ENCODE assay signal across 12 mouse cellular contexts in genomic region chr9:35098762-35099161, GRCm38 (mm10). TPM values are rescaled to one million over a fixed set of nuclear protein-coding genes. Genes with fewer than 3 reads are reported as not detected.
DNase-seq lines count a peak whose midpoint lies in the region; ATAC-seq lines count a peak whose summit lies in the region.
"Had no signal": no experiment of that assay in that cellular context is flagged by ENCODE, and none has a peak within 500 bp of the region (broad histone marks: within the 10 kb centered on the region; RNA-seq: fewer than 3 reads in every experiment).

No protein-coding gene starts in this region.

- H3K36me3 ChIP-seq in liver, embryonic 15.5 days (replicated peaks) = peaks cover 36% of the 10 kb centered on the region
- H3K36me3 ChIP-seq: heart, embryonic 10.5 days had no signal

- H3K9me3 ChIP-seq in liver, embryonic 15.5 days (replicated peaks) = no peaks in the 10 kb centered on the region
- H3K9me3 ChIP-seq: heart, embryonic 10.5 days had no signal

- peak overlapping the region; percentile 63 for H3K27ac ChIP-seq in liver, embryonic 15.5 days (replicated peaks)
- H3K27ac ChIP-seq: heart, embryonic 10.5 days had no signal

- 59% methylated on average over 4 of the region's 4 CpGs for WGBS in liver, embryonic 15.5 days (ENCODE audit: insufficient replicate concordance)

- 0 out of 2 replicates have a peak overlapping the region, but pooled peaks have one; percentile 17 for H3K9ac ChIP-seq in liver, embryonic 15.5 days
- H3K9ac ChIP-seq: forebrain, postnatal 0 days; liver, embryonic 14.5 days had no signal

- peaks cover 64% of the 10 kb centered on the region for H3K4me1 ChIP-seq in liver, embryonic 15.5 days (replicated peaks)

- DNase-seq in kidney, adult 18-20 months = peak; percentile 2
- DNase-seq in kidney, postnatal 4 days = no peak
- peak; percentile 3 for DNase-seq in urinary bladder, postnatal 14 days (ENCODE audit: low spot score)
- no peak for DNase-seq in urinary bladder, postnatal 10 days (ENCODE audit: low spot score)
- peak; percentile 15 to 57 for DNase-seq in urinary bladder, postnatal 4 days (ENCODE audit: low spot score in 2 of 2)
- DNase-seq in cerebellum, adult 11 months = no peak
- DNase-seq in ovary, postnatal 36 days (ENCODE audit: low spot score) = no peak
- DNase-seq: forebrain, postnatal 0 days; right cerebral cortex, adult 18-20 months had no signal

- H3K4me3 ChIP-seq in liver, embryonic 15.5 days (replicated peaks) = no peak overlapping the region
- H3K4me3 ChIP-seq: heart, embryonic 10.5 days had no signal

- no peak for ATAC-seq in liver, embryonic 15.5 days (ENCODE audit: insufficient read depth)
- ATAC-seq: forebrain, postnatal 0 days had no signal

- peak overlapping the region; percentile 5; the same call in 1 of the 2 replicates for H3K4me2 ChIP-seq in liver, embryonic 15.5 days

- no peaks in the 10 kb centered on the region for H3K27me3 ChIP-seq in liver, embryonic 15.5 days

RNA-seq across cellular contexts. Expression of gene St3gal4, which starts 20.3 kb away (rescaled TPM):
- polyA plus RNA-seq in liver, embryonic 15.5 days (2015; fragmentation: Nextera tagmentation; extraction: Ambion mirVana) = 24.2 and 24.7 TPM in 2 replicates

Comparison
In these comparisons a context has a peak if more than half of its experiments do, and no peak if none do; other contexts are left out.
1. DNase-seq: peak in kidney, adult 18-20 months (single experiment), urinary bladder, postnatal 14 days (single experiment) and urinary bladder, postnatal 4 days (2 of 2); none in kidney, postnatal 4 days (0 of 2), urinary bladder, postnatal 10 days (single experiment), cerebellum, adult 11 months (single experiment) and ovary, postnatal 36 days (single experiment).